Mouse (Mus musculus) pancreas, adult 10 weeks (tissue): ENCODE measurements around the gene Gper1. TPM values are rescaled to one million over a fixed set of nuclear protein-coding genes. Genes with fewer than 3 reads are reported as not detected.

Experiments
- polyA plus RNA-seq: library from polyadenylated mRNA; stranded (reverse); fragments of 350-450 nt; fragmentation: Illumina TruSeq; extraction: RNeasy Lipid Tissue Mini Kit (QIAGEN cat#74804); gene quantifications from one replicate; pipeline ENCODE4 v1.2.3, GENCODE M21; 2015; ENCODE audit warnings: low read depth, low replicate concordance; ENCODE audit not compliant: insufficient read depth

Gene Gper1
- polyA plus RNA-seq: 1.6 TPM

GRCm38 (mm10) chr5:139423026-139423865 lies at the start of gene Gper1:
Gene Gper1, plus strand, starts transcription at chr5:139423151.

GRCm38 (mm10) chr5:139377468-139378270 lies 45.3 kb upstream of the Gper1 start, which contains the start of gene Gpr146:
Gene Gpr146, plus strand, starts transcription at chr5:139377697.

GRCm38 (mm10) chr5:139404801-139405401 lies 18.1 kb upstream of the Gper1 start, which contains the start of gene C130050O18Rik:
Gene C130050O18Rik, plus strand, starts transcription at chr5:139405280.

GRCm38 (mm10) chr5:139460384-139461067 lies 37.6 kb downstream of the Gper1 start, which contains the start of gene 3110082I17Rik:
Gene 3110082I17Rik, minus strand, starts transcription at chr5:139460527.

Other genes starting within 250 kb of the Gper1 start
- gene Sun1, start 222.5 kb upstream of the Gper1 start, polyA plus RNA-seq: 16.5 TPM
- 13.7 TPM for gene Get4, start 170.8 kb upstream of the Gper1 start, polyA plus RNA-seq
- 1.5 TPM for gene Adap1, start 97.5 kb upstream of the Gper1 start, polyA plus RNA-seq
- gene Cox19, start 71.7 kb upstream of the Gper1 start, polyA plus RNA-seq: 17.0 TPM
- gene Cyp2w1, start 70.5 kb upstream of the Gper1 start, polyA plus RNA-seq: not detected
- 4.9 TPM for gene Gpr146, start 45.5 kb upstream of the Gper1 start, polyA plus RNA-seq
- not detected for gene C130050O18Rik, start 17.9 kb upstream of the Gper1 start, polyA plus RNA-seq
- 2.1 TPM for gene 3110082I17Rik, start 37.4 kb downstream of the Gper1 start, polyA plus RNA-seq
- 5.1 TPM for gene Zfand2a, start 61.4 kb downstream of the Gper1 start, polyA plus RNA-seq
- gene Uncx, start 120.3 kb downstream of the Gper1 start, polyA plus RNA-seq: not detected